Mouse (Mus musculus): ENCODE data around the gene Wdr83os. TPM values are rescaled to one million over a fixed set of nuclear protein-coding genes. Genes with fewer than 3 reads are reported as not detected.

The Wdr83os gene
- polyA plus RNA-seq, 1 experiment from 2014 or later, result 118 TPM

Small RNAs within 50 kb of the gene (microRNA-seq; reads per million reads assigned to microRNA genes)
- gene Gm23388 (3.9 reads per million, percentile 13 among the genes with 10 or more reads in this experiment), gene Mir7070 (4.9 reads per million, percentile 18 among the genes with 10 or more reads in this experiment)

Other genes starting within 250 kb of the Wdr83os start
- gene Gadd45gip1, start 249.2 kb upstream of the Wdr83os start, polyA plus RNA-seq (2016; fragmentation: Nextera tagmentation; extraction: Ambion mirVana), result 43.0 and 44.8 TPM in 2 replicates
- 108 and 118 TPM in 2 replicates for gene Rad23a, start 240.1 kb upstream of the Wdr83os start, polyA plus RNA-seq (2016; fragmentation: Nextera tagmentation; extraction: Ambion mirVana)
- gene Calr, start 233.8 kb upstream of the Wdr83os start, polyA plus RNA-seq (2016; fragmentation: Nextera tagmentation; extraction: Ambion mirVana), result 619 TPM in 2 replicates
- 110 and 111 TPM in 2 replicates for gene Farsa, start 223.8 kb upstream of the Wdr83os start, polyA plus RNA-seq (2016; fragmentation: Nextera tagmentation; extraction: Ambion mirVana)
- 76.7 and 82.9 TPM in 2 replicates for gene Syce2, start 208.6 kb upstream of the Wdr83os start, polyA plus RNA-seq (2016; fragmentation: Nextera tagmentation; extraction: Ambion mirVana)
- gene Gcdh, start 186.8 kb upstream of the Wdr83os start, polyA plus RNA-seq (2016; fragmentation: Nextera tagmentation; extraction: Ambion mirVana), result 31.1 and 33.2 TPM in 2 replicates
- 2.4 and 3.5 TPM in 2 replicates for gene Klf1, start 178.8 kb upstream of the Wdr83os start, polyA plus RNA-seq (2016; fragmentation: Nextera tagmentation; extraction: Ambion mirVana)
- 8.7 and 9.8 TPM in 2 replicates for gene Dnase2a, start 172.2 kb upstream of the Wdr83os start, polyA plus RNA-seq (2016; fragmentation: Nextera tagmentation; extraction: Ambion mirVana)
- 29.3 and 35.3 TPM in 2 replicates for gene Mast1, start 143.4 kb upstream of the Wdr83os start, polyA plus RNA-seq (2016; fragmentation: Nextera tagmentation; extraction: Ambion mirVana)
- gene Rtbdn, start 133.7 kb upstream of the Wdr83os start, polyA plus RNA-seq (2016; fragmentation: Nextera tagmentation; extraction: Ambion mirVana), result 0.88 and 1.6 TPM in 2 replicates
- not detected in 2 replicates for gene Gm49661, start 111.3 kb upstream of the Wdr83os start, polyA plus RNA-seq (2016; fragmentation: Nextera tagmentation; extraction: Ambion mirVana)
- 1,271 and 1,280 TPM in 2 replicates for gene Prdx2, start 111.2 kb upstream of the Wdr83os start, polyA plus RNA-seq (2016; fragmentation: Nextera tagmentation; extraction: Ambion mirVana)
- gene Rnaseh2a, start 111.0 kb upstream of the Wdr83os start, polyA plus RNA-seq (2016; fragmentation: Nextera tagmentation; extraction: Ambion mirVana), result 117 and 124 TPM in 2 replicates
- 4.8 and 4.9 TPM in 2 replicates for gene Junb, start 102.0 kb upstream of the Wdr83os start, polyA plus RNA-seq (2016; fragmentation: Nextera tagmentation; extraction: Ambion mirVana)
- 16.1 and 18.2 TPM in 2 replicates for gene Hook2, start 90.1 kb upstream of the Wdr83os start, polyA plus RNA-seq (2016; fragmentation: Nextera tagmentation; extraction: Ambion mirVana)
- gene Best2, start 66.2 kb upstream of the Wdr83os start, polyA plus RNA-seq (2016; fragmentation: Nextera tagmentation; extraction: Ambion mirVana), result not detected in 2 replicates
- 140 TPM in 2 replicates for gene Asna1, start 55.5 kb upstream of the Wdr83os start, polyA plus RNA-seq (2016; fragmentation: Nextera tagmentation; extraction: Ambion mirVana)
- gene Trir, start 53.9 kb upstream of the Wdr83os start, polyA plus RNA-seq (2016; fragmentation: Nextera tagmentation; extraction: Ambion mirVana), result 156 and 175 TPM in 2 replicates
- 45.1 and 50.7 TPM in 2 replicates for gene Tnpo2, start 43.8 kb upstream of the Wdr83os start, polyA plus RNA-seq (2016; fragmentation: Nextera tagmentation; extraction: Ambion mirVana)
- gene Fbxw9, start 20.7 kb upstream of the Wdr83os start, polyA plus RNA-seq (2016; fragmentation: Nextera tagmentation; extraction: Ambion mirVana), result 32.1 and 33.7 TPM in 2 replicates
- gene Gm5741, start 12.8 kb upstream of the Wdr83os start, polyA plus RNA-seq (2016; fragmentation: Nextera tagmentation; extraction: Ambion mirVana), result 1.3 TPM in 1 of 2 replicates, not detected in the other
- 74.2 and 82.3 TPM in 2 replicates for gene Dhps, start 9.0 kb upstream of the Wdr83os start, polyA plus RNA-seq (2016; fragmentation: Nextera tagmentation; extraction: Ambion mirVana)
- 48.2 and 48.8 TPM in 2 replicates for gene Wdr83, start 566 bp downstream of the Wdr83os start, polyA plus RNA-seq (2016; fragmentation: Nextera tagmentation; extraction: Ambion mirVana)
- gene Man2b1, start 2.5 kb downstream of the Wdr83os start, polyA plus RNA-seq (2016; fragmentation: Nextera tagmentation; extraction: Ambion mirVana), result 14.9 and 17.8 TPM in 2 replicates
- 1.4 and 1.7 TPM in 2 replicates for gene Zfp791, start 42.4 kb downstream of the Wdr83os start, polyA plus RNA-seq (2016; fragmentation: Nextera tagmentation; extraction: Ambion mirVana)
- gene Cks1brt, start 71.2 kb downstream of the Wdr83os start, polyA plus RNA-seq (2016; fragmentation: Nextera tagmentation; extraction: Ambion mirVana), result not detected in 2 replicates
- gene Olfr371, start 145.2 kb downstream of the Wdr83os start, polyA plus RNA-seq (2016; fragmentation: Nextera tagmentation; extraction: Ambion mirVana), result not detected in 2 replicates
- 112 and 115 TPM in 2 replicates for gene Orc6, start 218.9 kb downstream of the Wdr83os start, polyA plus RNA-seq (2016; fragmentation: Nextera tagmentation; extraction: Ambion mirVana)
- gene Vps35, start 219.1 kb downstream of the Wdr83os start, polyA plus RNA-seq (2016; fragmentation: Nextera tagmentation; extraction: Ambion mirVana), result 164 and 168 TPM in 2 replicates

Measured in forebrain, embryonic 12.5 days (tissue).